Mouse (Mus musculus): Measurements from ENCODE around the gene Stpg4. TPM values are rescaled to one million over a fixed set of nuclear protein-coding genes. Genes with fewer than 3 reads are reported as not detected.

Gene Stpg4
- polyA plus RNA-seq, 1 experiment, result not detected

DNA sequence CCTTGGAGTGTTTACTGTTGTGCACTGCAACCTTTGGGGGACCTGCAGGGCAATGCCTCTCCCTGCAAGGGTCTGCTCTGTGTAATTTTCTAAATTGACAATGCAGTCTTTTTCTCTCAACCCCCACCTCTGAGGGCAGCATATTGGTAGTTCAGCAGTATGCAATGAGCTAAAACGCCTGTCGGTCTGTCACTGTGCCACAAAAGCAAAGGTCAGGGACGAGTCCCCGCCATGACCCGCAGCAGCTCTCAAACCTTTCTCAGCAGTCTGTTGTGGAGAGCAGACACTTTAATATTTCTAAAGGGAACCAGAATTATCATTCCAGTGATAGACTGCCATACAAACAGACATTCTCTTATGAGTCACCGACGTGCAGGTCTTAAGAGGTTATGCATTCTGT, 30.4 kb upstream of the Stpg4 start:
- Histone ChIP-seq H3K4me3 (replicated peaks; ENCODE audit: insufficient read depth, low read depth, low read length) (no peak overlapping the region), H3K27me3 (ENCODE audit: control insufficient read depth, insufficient read depth, low read length) (no peaks in the 10 kb centered on the region), H3K27ac (ENCODE audit: insufficient read depth, low read length) (no peak overlapping the region), H3K4me1 (ENCODE audit: control insufficient read depth, insufficient read depth, low read length) (peaks cover 17% of the 10 kb centered on the region)
- DNase-seq, result no peak
- WGBS, result 65% methylated on average over 7 of the region's 7 CpGs
- TF ChIP-seq CTCF (IDR thresholded peaks at IDR 0.05; ENCODE audit: borderline replicate concordance, insufficient read depth, low read depth, low read length) (no peak), POLR2A (IDR thresholded peaks at IDR 0.05; ENCODE audit: borderline replicate concordance, insufficient read depth, low read length) (no peak)

DNA sequence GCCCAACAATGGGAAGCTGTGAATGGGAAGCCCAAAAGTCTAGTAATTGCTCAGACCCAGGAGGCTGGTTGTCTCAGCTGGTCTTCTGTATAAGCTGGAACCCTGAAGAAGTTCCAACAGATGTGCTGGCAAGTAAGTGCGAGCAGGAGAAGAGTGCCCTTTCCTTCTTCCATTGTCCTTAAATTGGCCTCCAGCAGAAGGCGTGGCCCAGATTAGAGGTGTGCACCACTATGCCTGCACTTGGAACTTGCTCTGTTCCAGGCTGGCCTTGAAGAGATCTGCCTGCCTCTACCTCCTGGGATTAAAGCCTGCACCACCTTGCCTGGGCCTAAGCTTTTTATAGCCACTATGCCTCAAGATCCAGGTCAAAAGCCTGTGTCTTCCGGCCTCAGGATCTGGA, 26.6 kb upstream of the Stpg4 start:
- Histone ChIP-seq H3K4me3 (replicated peaks; ENCODE audit: insufficient read depth, low read depth, low read length) (no peak overlapping the region), H3K4me1 (ENCODE audit: control insufficient read depth, insufficient read depth, low read length) (peaks cover 8% of the 10 kb centered on the region; the same call in 1 of the 2 replicates), H3K27me3 (ENCODE audit: control insufficient read depth, insufficient read depth, low read length) (no peaks in the 10 kb centered on the region), H3K27ac (ENCODE audit: insufficient read depth, low read length) (no peak overlapping the region)
- no peak for TF ChIP-seq POLR2A (IDR thresholded peaks at IDR 0.05; ENCODE audit: borderline replicate concordance, insufficient read depth, low read length)
- no peak for TF ChIP-seq CTCF (IDR thresholded peaks at IDR 0.05; ENCODE audit: borderline replicate concordance, insufficient read depth, low read depth, low read length)
- 94% methylated on average over 3 of the region's 3 CpGs for WGBS
- no peak for DNase-seq

DNA sequence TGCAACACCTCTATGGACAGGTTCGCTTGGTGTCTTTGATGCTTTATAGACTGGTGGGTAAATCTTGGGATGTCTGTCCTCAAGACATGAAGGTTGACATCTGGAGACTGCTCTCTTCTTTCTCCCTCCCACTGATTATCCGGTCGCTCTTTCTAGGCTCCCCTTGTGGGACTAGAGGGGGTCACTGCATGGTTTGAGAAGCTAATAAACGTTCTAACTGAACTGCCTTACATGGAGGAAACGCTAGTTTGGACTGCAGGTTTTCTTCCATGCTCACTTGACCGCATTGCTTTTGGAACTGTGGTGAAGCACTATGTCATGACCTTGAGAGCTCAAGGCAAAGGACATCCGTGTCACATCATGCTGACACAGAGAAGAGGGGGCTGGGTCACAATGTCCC, 25.8 kb upstream of the Stpg4 start:
- TF ChIP-seq POLR2A (IDR thresholded peaks at IDR 0.05; ENCODE audit: borderline replicate concordance, insufficient read depth, low read length), result no peak
- TF ChIP-seq CTCF (IDR thresholded peaks at IDR 0.05; ENCODE audit: borderline replicate concordance, insufficient read depth, low read depth, low read length), result no peak
- no peaks in the 10 kb centered on the region for H3K27me3 ChIP-seq (ENCODE audit: control insufficient read depth, insufficient read depth, low read length)
- 85% methylated on average over 7 of the region's 7 CpGs for WGBS
- H3K4me1 ChIP-seq (ENCODE audit: control insufficient read depth, insufficient read depth, low read length), result peaks cover 5% of the 10 kb centered on the region; the same call in 1 of the 2 replicates
- H3K4me3 ChIP-seq (replicated peaks; ENCODE audit: insufficient read depth, low read depth, low read length), result no peak overlapping the region
- no peak overlapping the region for H3K27ac ChIP-seq (ENCODE audit: insufficient read depth, low read length)
- DNase-seq, result no peak

DNA sequence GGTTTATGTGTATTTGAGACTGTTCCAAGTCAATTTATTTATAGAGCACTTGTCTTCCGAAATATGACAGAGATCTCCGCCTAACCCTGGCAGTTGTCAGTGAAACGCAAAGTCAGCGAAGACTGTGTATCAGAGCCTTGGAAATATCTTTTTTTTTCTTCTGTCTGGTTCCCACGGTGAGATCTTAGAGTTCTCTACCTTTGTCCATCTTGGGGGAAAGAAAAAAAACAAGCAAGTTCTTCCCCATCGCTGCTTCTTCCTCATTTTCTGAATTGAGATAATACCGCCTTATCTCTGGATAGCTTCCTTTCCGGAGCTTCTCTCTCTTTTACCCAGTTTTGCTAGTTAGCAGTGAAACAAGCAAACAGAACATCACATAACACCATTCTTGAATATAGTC, 21.3 kb upstream of the Stpg4 start:
- whole genome bisulfite sequencing, result 88% methylated on average over 8 of the region's 8 CpGs

DNA sequence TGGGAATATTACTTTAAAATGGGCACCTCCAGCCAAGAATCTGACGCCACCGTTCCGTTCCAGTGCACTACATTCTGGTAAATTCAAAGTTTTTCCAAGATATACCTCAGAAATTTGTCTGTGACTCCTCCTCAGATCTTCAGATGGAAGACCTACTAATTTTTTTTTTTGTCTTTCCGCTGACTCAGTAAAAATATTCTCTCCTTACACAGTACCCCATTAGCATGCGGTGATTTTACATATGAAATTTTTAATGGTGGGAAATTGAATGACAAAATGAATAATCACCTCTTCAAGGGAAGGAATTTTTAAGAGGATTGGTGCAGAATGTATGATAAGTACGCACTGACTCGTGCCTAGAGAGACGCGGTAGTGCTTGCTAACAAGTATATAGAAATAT, 20.8 kb upstream of the Stpg4 start:
- H3K27ac ChIP-seq (ENCODE audit: insufficient read depth, low read length), result no peak overlapping the region

More for the DNA sequence above, 21.3 kb upstream of the Stpg4 start:
- Histone ChIP-seq H3K4me3 (replicated peaks; ENCODE audit: insufficient read depth, low read depth, low read length) (no peak overlapping the region), H3K27me3 (ENCODE audit: control insufficient read depth, insufficient read depth, low read length) (no peaks in the 10 kb centered on the region), H3K4me1 (ENCODE audit: control insufficient read depth, insufficient read depth, low read length) (no peaks in the 10 kb centered on the region), H3K27ac (ENCODE audit: insufficient read depth, low read length) (no peak overlapping the region)
- TF ChIP-seq CTCF (IDR thresholded peaks at IDR 0.05; ENCODE audit: borderline replicate concordance, insufficient read depth, low read depth, low read length) (no peak), POLR2A (IDR thresholded peaks at IDR 0.05; ENCODE audit: borderline replicate concordance, insufficient read depth, low read length) (no peak)
- no peak for DNase-seq

DNA sequence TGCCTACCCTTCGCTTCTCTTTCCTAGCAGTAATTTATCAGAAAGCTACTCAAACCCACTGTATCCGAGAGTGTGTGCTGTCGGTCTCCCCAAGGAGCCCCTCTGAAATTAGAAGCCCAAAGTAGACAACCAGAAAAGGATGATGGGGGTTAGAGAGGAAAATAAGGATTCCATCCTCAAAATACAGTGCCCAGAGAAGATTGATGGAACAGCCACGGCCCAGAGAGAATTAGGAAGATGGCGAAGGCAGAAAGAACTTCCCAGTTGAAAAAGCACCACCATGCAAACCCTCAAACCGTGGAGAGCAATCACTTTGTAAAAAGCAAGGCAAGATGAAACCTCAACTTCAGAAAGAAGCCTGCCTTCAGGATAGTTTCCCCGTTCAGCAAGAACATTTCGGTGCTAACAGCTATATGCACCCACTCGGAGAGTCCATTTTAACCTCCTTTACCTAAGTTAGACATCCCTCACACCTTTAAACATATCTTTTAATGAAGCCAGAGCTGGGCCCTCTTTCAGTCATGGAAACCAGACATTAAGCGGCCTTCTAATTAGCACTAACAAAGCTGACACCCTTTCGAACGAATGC, 20.2 kb upstream of the Stpg4 start:
- no peaks in the 10 kb centered on the region for H3K27me3 ChIP-seq (ENCODE audit: control insufficient read depth, insufficient read depth, low read length)
- TF ChIP-seq CTCF (IDR thresholded peaks at IDR 0.05; ENCODE audit: borderline replicate concordance, insufficient read depth, low read depth, low read length) (no peak), POLR2A (IDR thresholded peaks at IDR 0.05; ENCODE audit: borderline replicate concordance, insufficient read depth, low read length) (no peak)
- DNase-seq, result peak; percentile 36 to 40
- WGBS, result 58% methylated on average over 12 of the region's 12 CpGs
- H3K4me3 ChIP-seq (replicated peaks; ENCODE audit: insufficient read depth, low read depth, low read length), result peak overlapping the region; percentile 71
- H3K27ac ChIP-seq (ENCODE audit: insufficient read depth, low read length), result peak overlapping the region; percentile 16
- no peaks in the 10 kb centered on the region for H3K4me1 ChIP-seq (ENCODE audit: control insufficient read depth, insufficient read depth, low read length)

More for the DNA sequence above, 20.8 kb upstream of the Stpg4 start:
- TF ChIP-seq POLR2A (IDR thresholded peaks at IDR 0.05; ENCODE audit: borderline replicate concordance, insufficient read depth, low read length), result no peak
- TF ChIP-seq CTCF (IDR thresholded peaks at IDR 0.05; ENCODE audit: borderline replicate concordance, insufficient read depth, low read depth, low read length), result no peak
- Histone ChIP-seq H3K27me3 (ENCODE audit: control insufficient read depth, insufficient read depth, low read length) (no peaks in the 10 kb centered on the region), H3K4me3 (replicated peaks; ENCODE audit: insufficient read depth, low read depth, low read length) (no peak overlapping the region), H3K4me1 (ENCODE audit: control insufficient read depth, insufficient read depth, low read length) (no peaks in the 10 kb centered on the region)
- no peak for DNase-seq
- WGBS, result 97% methylated on average over 9 of the region's 9 CpGs

DNA sequence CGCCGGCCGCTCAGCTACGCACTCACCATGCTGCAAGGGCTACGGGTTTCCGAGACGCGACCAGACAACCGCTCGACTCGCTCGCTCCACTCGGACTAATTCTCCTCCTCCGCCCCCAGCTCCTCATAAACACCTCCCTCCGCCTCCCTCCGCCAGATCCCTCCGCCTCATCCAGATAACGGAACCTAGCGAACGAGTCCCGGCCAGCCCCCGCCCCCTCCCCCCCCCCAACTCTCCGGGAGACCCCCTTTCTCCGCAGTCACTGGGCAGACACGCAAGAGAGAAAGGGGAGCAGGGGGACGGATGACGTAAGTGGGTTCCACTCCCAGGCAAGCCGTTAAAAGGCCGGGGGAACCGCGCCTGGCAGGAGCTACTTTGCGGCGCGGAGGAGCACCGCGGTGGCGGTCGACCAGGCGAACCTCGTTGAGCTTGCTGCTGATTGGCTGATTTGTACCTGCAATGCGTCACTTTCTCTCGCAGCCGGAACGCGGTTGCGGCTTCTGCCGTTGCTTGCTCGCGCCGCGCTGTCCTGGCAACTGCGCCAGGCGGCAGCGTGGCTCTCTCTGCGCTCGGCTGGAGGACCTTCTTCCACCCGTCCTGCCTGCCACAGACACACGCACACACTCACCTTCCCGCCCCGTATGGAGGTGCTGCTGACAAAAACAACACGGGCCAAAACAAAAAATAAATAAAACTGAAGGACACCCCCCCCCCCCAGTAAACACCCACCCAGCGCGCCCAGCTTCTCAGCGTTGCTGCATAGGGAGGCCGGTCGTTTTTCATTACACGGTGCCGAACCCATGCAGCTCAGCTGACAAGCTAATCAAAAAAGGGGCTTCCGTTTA, 19.4 kb upstream of the Stpg4 start, which contains the start of gene Calm2:
Gene Calm2 (minus strand): TSS at position 169 of the 845 bp plus-strand sequence.
- Histone ChIP-seq H3K27me3 (ENCODE audit: control insufficient read depth, insufficient read depth, low read length) (no peaks in the 10 kb centered on the region), H3K27ac (ENCODE audit: insufficient read depth, low read length) (peak within 1 kb of the TSS; percentile 84), H3K4me1 (ENCODE audit: control insufficient read depth, insufficient read depth, low read length) (no peaks in the 10 kb centered on the region), H3K4me3 (replicated peaks; ENCODE audit: insufficient read depth, low read depth, low read length) (peak within 1 kb of the TSS; percentile 71)
- under 1% methylated on average over 69 of the region's 69 CpGs for WGBS
- TF ChIP-seq CTCF (IDR thresholded peaks at IDR 0.05; ENCODE audit: borderline replicate concordance, insufficient read depth, low read depth, low read length) (no peak), POLR2A (IDR thresholded peaks at IDR 0.05; ENCODE audit: borderline replicate concordance, insufficient read depth, low read length) (peak; percentile 100)
- peak; percentile 98 for DNase-seq
